Mouse (Mus musculus): ENCODE measurements around the gene Rnaseh2b. TPM values are rescaled to one million over a fixed set of nuclear protein-coding genes. Genes with fewer than 3 reads are reported as not detected.

The Rnaseh2b gene
- polyA plus RNA-seq, 1 experiment from 2014 or later: 63.4 TPM

- no peak overlapping the region for H3K9ac ChIP-seq
- H3K27ac ChIP-seq: no peak overlapping the region
- no peaks in the 10 kb centered on the region for H3K27me3 ChIP-seq (replicated peaks)
- H3K36me3 ChIP-seq: no peaks in the 10 kb centered on the region
- ATAC-seq: no peak
- no peaks in the 10 kb centered on the region for H3K4me1 ChIP-seq (replicated peaks)
- 72% methylated on average over 3 of the region's 3 CpGs for WGBS
- no peak overlapping the region for H3K4me3 ChIP-seq (replicated peaks)
- H3K9me3 ChIP-seq: no peaks in the 10 kb centered on the region
- H3K4me2 ChIP-seq (replicated peaks): no peak overlapping the region
Observed at GRCm38 (mm10) chr14:62417501-62417900, 125.1 kb downstream of the Rnaseh2b start.

- Histone ChIP-seq H3K9ac (no peak overlapping the region), H3K4me2 (replicated peaks) (no peak overlapping the region), H3K27ac (no peak overlapping the region), H3K4me1 (replicated peaks) (no peaks in the 10 kb centered on the region), H3K9me3 (no peaks in the 10 kb centered on the region), H3K4me3 (replicated peaks) (no peak overlapping the region), H3K27me3 (replicated peaks) (no peaks in the 10 kb centered on the region), H3K36me3 (no peaks in the 10 kb centered on the region)
- 70% methylated on average over 4 of the region's 4 CpGs for WGBS
- ATAC-seq: no peak
Observed at GRCm38 (mm10) chr14:62422265-62422664, 129.9 kb downstream of the Rnaseh2b start.

Other genes with a start within 250 kb of the Rnaseh2b start
- 0.74 and 0.75 TPM in 2 replicates for gene Dleu7, start 458 bp downstream of the Rnaseh2b start, polyA plus RNA-seq (2015; fragmentation: Nextera tagmentation; extraction: Ambion mirVana)
- not detected in 2 replicates for gene Gucy1b2, start 163.7 kb downstream of the Rnaseh2b start, polyA plus RNA-seq (2015; fragmentation: Nextera tagmentation; extraction: Ambion mirVana)